Mouse (Mus musculus) liver, embryonic 15.5 days (tissue): ENCODE data around the gene Capn7. TPM values are rescaled to one million over a fixed set of nuclear protein-coding genes. Genes with fewer than 3 reads are reported as not detected.

ENCODE experiments used
- ATAC-seq: fragments of 200-750 bp; cut with Nextera tagmentation; 2 replicates; pipeline ENCODE4 v1.8.0; 2017; ENCODE audit warnings: moderate number of reproducible peaks, mild to moderate bottlenecking, moderate library complexity; ENCODE audit not compliant: insufficient read depth
- H3K27ac ChIP-seq: fragments of 300-500 bp; sonication (generic); replicated peaks from 2 replicates; pipeline ENCODE4 v1.5.1; 2015; ENCODE audit warnings: mild to moderate bottlenecking, inconsistent platforms
- H3K27me3 ChIP-seq: fragments of 300-500 bp; sonication (generic); 2 replicates; pipeline ENCODE4 v1.6.1; 2015; ENCODE audit warnings: mild to moderate bottlenecking, inconsistent platforms
- H3K36me3 ChIP-seq: fragments of 300-500 bp; sonication (generic); replicated peaks from 2 replicates; pipeline ENCODE4 v1.6.1; 2015; ENCODE audit warnings: moderate library complexity, mild to moderate bottlenecking, inconsistent platforms
- H3K4me1 ChIP-seq: fragments of 300-500 bp; sonication (generic); replicated peaks from 2 replicates; pipeline ENCODE4 v1.6.1; 2015; ENCODE audit warnings: inconsistent platforms
- H3K4me2 ChIP-seq: fragments of 300-500 bp; sonication (generic); 2 replicates; pipeline ENCODE4 v1.6.1; 2015; ENCODE audit warnings: moderate library complexity, mild to moderate bottlenecking, inconsistent platforms
- H3K4me3 ChIP-seq: fragments of 300-500 bp; sonication (generic); replicated peaks from 2 replicates; pipeline ENCODE4 v1.5.1; 2015; ENCODE audit warnings: mild to moderate bottlenecking, inconsistent platforms
- H3K9ac ChIP-seq: fragments of 300-500 bp; sonication (generic); 2 replicates; pipeline ENCODE4 v1.6.1; 2015; ENCODE audit warnings: moderate library complexity, mild to moderate bottlenecking, inconsistent platforms
- H3K9me3 ChIP-seq: fragments of 300-500 bp; sonication (generic); replicated peaks from 2 replicates; pipeline ENCODE4 v1.6.1; 2016; ENCODE audit warnings: inconsistent platforms
- WGBS: fragments of 180-500 bp; shearing (Covaris S2); methylation state at CpG from one replicate; pipeline ENCODE4 v1.1.7; 2015; ENCODE audit warnings: mixed read lengths; ENCODE audit not compliant: insufficient replicate concordance; 5-methylcytosine and 5-hydroxymethylcytosine counted together
- polyA plus RNA-seq: library from polyadenylated mRNA; unstranded; fragments of >200 nt; fragmentation: Nextera tagmentation; extraction: Ambion mirVana; gene quantifications from 2 replicates; pipeline ENCODE4 v1.2.1, GENCODE M21; 2015

Gene Capn7
- polyA plus RNA-seq, 1 experiment from 2014 or later: 16.8 TPM

- no peak overlapping the region for H3K4me2 ChIP-seq
- no peak overlapping the region for H3K4me3 ChIP-seq
- H3K4me1 ChIP-seq: 0 out of 2 replicates have a peak, but pooled peaks cover 4% of the 10 kb centered on the region
- no peak for ATAC-seq
- H3K27me3 ChIP-seq: no peaks in the 10 kb centered on the region
- no peaks in the 10 kb centered on the region for H3K9me3 ChIP-seq
- H3K27ac ChIP-seq: no peak overlapping the region
- no peak overlapping the region for H3K9ac ChIP-seq
- H3K36me3 ChIP-seq: peaks cover 75% of the 10 kb centered on the region
Measured at GRCm38 (mm10) chr14:31365350-31365749, 28.9 kb downstream of the Capn7 start.

GRCm38 (mm10) chr14:31367951-31368350 is 31.5 kb downstream of the Capn7 start:
- Histone ChIP-seq H3K4me2 (no peak overlapping the region), H3K27ac (no peak overlapping the region)
- ATAC-seq: no peak

GRCm38 (mm10) chr14:31369377-31369776 is 32.9 kb downstream of the Capn7 start:
- peaks cover 83% of the 10 kb centered on the region for H3K36me3 ChIP-seq

More at GRCm38 (mm10) chr14:31367951-31368350, 31.5 kb downstream of the Capn7 start:
- Histone ChIP-seq H3K9ac (no peak overlapping the region), H3K4me3 (no peak overlapping the region), H3K9me3 (no peaks in the 10 kb centered on the region), H3K36me3 (peaks cover 83% of the 10 kb centered on the region), H3K4me1 (0 out of 2 replicates have a peak, but pooled peaks cover 4% of the 10 kb centered on the region), H3K27me3 (no peaks in the 10 kb centered on the region)
- 58% methylated on average over 7 of the region's 7 CpGs for WGBS

GRCm38 (mm10) chr14:31374390-31374789 is 38.0 kb downstream of the Capn7 start:
- H3K9ac ChIP-seq: no peak overlapping the region
- ATAC-seq: no peak
- peaks cover 89% of the 10 kb centered on the region for H3K36me3 ChIP-seq
- H3K27ac ChIP-seq: no peak overlapping the region
- H3K9me3 ChIP-seq: no peaks in the 10 kb centered on the region
- no peak overlapping the region for H3K4me3 ChIP-seq
- H3K4me2 ChIP-seq: no peak overlapping the region
- WGBS: 70% methylated on average over 6 of the region's 6 CpGs
- no peaks in the 10 kb centered on the region for H3K27me3 ChIP-seq
- no peaks in the 10 kb centered on the region for H3K4me1 ChIP-seq

More at GRCm38 (mm10) chr14:31369377-31369776, 32.9 kb downstream of the Capn7 start:
- Histone ChIP-seq H3K4me3 (no peak overlapping the region), H3K9ac (no peak overlapping the region), H3K9me3 (no peaks in the 10 kb centered on the region), H3K27me3 (no peaks in the 10 kb centered on the region), H3K27ac (no peak overlapping the region), H3K4me2 (no peak overlapping the region), H3K4me1 (0 out of 2 replicates have a peak, but pooled peaks cover 4% of the 10 kb centered on the region)
- no peak for ATAC-seq
- 78% methylated on average over 3 of the region's 3 CpGs for WGBS

- H3K36me3 ChIP-seq: peaks cover 71% of the 10 kb centered on the region
- H3K9me3 ChIP-seq: no peaks in the 10 kb centered on the region
- H3K4me2 ChIP-seq: no peak overlapping the region
- no peak for ATAC-seq
- no peak overlapping the region for H3K9ac ChIP-seq
- H3K27me3 ChIP-seq: no peaks in the 10 kb centered on the region
- no peak overlapping the region for H3K4me3 ChIP-seq
- WGBS: 79% methylated on average over 3 of the region's 3 CpGs
- no peak overlapping the region for H3K27ac ChIP-seq
- H3K4me1 ChIP-seq: no peaks in the 10 kb centered on the region
Measured at GRCm38 (mm10) chr14:31376331-31376730, 39.9 kb downstream of the Capn7 start.

GRCm38 (mm10) chr14:31382276-31382675 is 45.8 kb downstream of the Capn7 start:
- H3K36me3 ChIP-seq: peaks cover 23% of the 10 kb centered on the region
- peaks cover 12% of the 10 kb centered on the region for H3K4me1 ChIP-seq
- WGBS: 72% methylated on average over 8 of the region's 8 CpGs
- H3K9ac ChIP-seq: no peak overlapping the region
- no peak overlapping the region for H3K4me3 ChIP-seq
- H3K27me3 ChIP-seq: no peaks in the 10 kb centered on the region
- H3K9me3 ChIP-seq: no peaks in the 10 kb centered on the region
- no peak for ATAC-seq
- H3K27ac ChIP-seq: no peak overlapping the region
- no peak overlapping the region for H3K4me2 ChIP-seq

GRCm38 (mm10) chr14:31383470-31384050 is 47.1 kb downstream of the Capn7 start:
- Histone ChIP-seq H3K4me3 (no peak overlapping the region), H3K36me3 (peaks cover 17% of the 10 kb centered on the region), H3K9ac (no peak overlapping the region), H3K27me3 (no peaks in the 10 kb centered on the region), H3K27ac (no peak overlapping the region), H3K9me3 (no peaks in the 10 kb centered on the region), H3K4me2 (no peak overlapping the region), H3K4me1 (peaks cover 14% of the 10 kb centered on the region)
- ATAC-seq: no peak
- 70% methylated on average over 11 of the region's 11 CpGs for WGBS

- H3K4me2 ChIP-seq: no peak overlapping the region
- no peaks in the 10 kb centered on the region for H3K9me3 ChIP-seq
- ATAC-seq: no peak
- peaks cover 20% of the 10 kb centered on the region for H3K4me1 ChIP-seq
- H3K27me3 ChIP-seq: no peaks in the 10 kb centered on the region
- 0 out of 2 replicates have a peak overlapping the region, but pooled peaks have one; percentile 6 for H3K27ac ChIP-seq
- no peak overlapping the region for H3K9ac ChIP-seq
- 62% methylated on average over 13 of the region's 13 CpGs for WGBS
- H3K36me3 ChIP-seq: peaks cover 11% of the 10 kb centered on the region; the same call in 1 of the 2 replicates
- no peak overlapping the region for H3K4me3 ChIP-seq
Measured at GRCm38 (mm10) chr14:31384366-31385323, 48.2 kb downstream of the Capn7 start.

- Histone ChIP-seq H3K36me3 (peaks cover 11% of the 10 kb centered on the region; the same call in 1 of the 2 replicates), H3K27me3 (no peaks in the 10 kb centered on the region), H3K4me3 (no peak overlapping the region), H3K9me3 (no peaks in the 10 kb centered on the region), H3K27ac (0 out of 2 replicates have a peak overlapping the region, but pooled peaks have one; percentile 6), H3K9ac (no peak overlapping the region), H3K4me1 (peaks cover 20% of the 10 kb centered on the region), H3K4me2 (no peak overlapping the region)
- WGBS: 73% methylated on average over 5 of the region's 5 CpGs
- ATAC-seq: no peak
Measured at GRCm38 (mm10) chr14:31385406-31385805, 49.0 kb downstream of the Capn7 start.

GRCm38 (mm10) chr14:31385977-31386697 is 49.7 kb downstream of the Capn7 start:
- Histone ChIP-seq H3K27ac (0 out of 2 replicates have a peak overlapping the region, but pooled peaks have one; percentile 6), H3K9ac (no peak overlapping the region), H3K4me1 (peaks cover 20% of the 10 kb centered on the region), H3K36me3 (peaks cover 11% of the 10 kb centered on the region; the same call in 1 of the 2 replicates), H3K4me2 (no peak overlapping the region), H3K4me3 (no peak overlapping the region), H3K9me3 (no peaks in the 10 kb centered on the region), H3K27me3 (no peaks in the 10 kb centered on the region)
- ATAC-seq: peak; percentile 30; the same call in 1 of the 2 replicates
- 33% methylated on average over 13 of the region's 13 CpGs for WGBS
